Mouse (Mus musculus) hindbrain, embryonic 13.5 days (tissue): ENCODE measurements around the gene Prickle2. TPM values are rescaled to one million over a fixed set of nuclear protein-coding genes. Genes with fewer than 3 reads are reported as not detected.

Source experiments
- ATAC-seq: fragments of 200-750 bp; cut with Nextera tagmentation; 2 replicates; pipeline ENCODE4 v1.8.0; 2017; ENCODE audit warnings: moderate TSS enrichment; ENCODE audit not compliant: low FRiP score
- H3K27ac ChIP-seq: fragments of 300-500 bp; sonication (generic); 2 replicates; pipeline ENCODE4 v1.5.1; 2015; ENCODE audit warnings: inconsistent platforms, mild to moderate bottlenecking, moderate library complexity
- H3K27me3 ChIP-seq: fragments of 300-500 bp; sonication (generic); 2 replicates; pipeline ENCODE4 v1.6.1; 2015; ENCODE audit warnings: mild to moderate bottlenecking, inconsistent platforms
- H3K36me3 ChIP-seq: fragments of 300-500 bp; sonication (generic); 2 replicates; pipeline ENCODE4 v1.6.1; 2015; ENCODE audit warnings: mild to moderate bottlenecking, inconsistent platforms
- H3K4me1 ChIP-seq: fragments of 300-500 bp; sonication (generic); replicated peaks from 2 replicates; pipeline ENCODE4 v1.6.1; 2015; ENCODE audit warnings: inconsistent platforms
- H3K4me2 ChIP-seq: fragments of 300-500 bp; sonication (generic); 2 replicates; pipeline ENCODE4 v1.6.1; 2015; ENCODE audit warnings: inconsistent platforms, mild to moderate bottlenecking, moderate library complexity
- H3K4me3 ChIP-seq: fragments of 300-500 bp; sonication (generic); 2 replicates; pipeline ENCODE4 v1.5.1; 2015; ENCODE audit warnings: mild to moderate bottlenecking, inconsistent platforms
- H3K9ac ChIP-seq: fragments of 300-500 bp; sonication (generic); 2 replicates; pipeline ENCODE4 v1.6.1; 2015; ENCODE audit warnings: mild to moderate bottlenecking, inconsistent platforms
- H3K9me3 ChIP-seq: fragments of 300-500 bp; sonication (generic); 2 replicates; pipeline ENCODE4 v1.6.1; 2016; ENCODE audit warnings: inconsistent platforms
- WGBS: fragments of 180-500 bp; shearing (Covaris S2); methylation state at CpG from one replicate; pipeline ENCODE4 v1.1.7; 2015; 5-methylcytosine and 5-hydroxymethylcytosine counted together
- polyA plus RNA-seq: library from polyadenylated mRNA; unstranded; fragments of >200 nt; fragmentation: Nextera tagmentation; extraction: Ambion mirVana; gene quantifications from 2 replicates; pipeline ENCODE4 v1.2.1, GENCODE M21; 2015

The Prickle2 gene
- polyA plus RNA-seq, 1 experiment from 2014 or later = 14.3 TPM

DNA sequence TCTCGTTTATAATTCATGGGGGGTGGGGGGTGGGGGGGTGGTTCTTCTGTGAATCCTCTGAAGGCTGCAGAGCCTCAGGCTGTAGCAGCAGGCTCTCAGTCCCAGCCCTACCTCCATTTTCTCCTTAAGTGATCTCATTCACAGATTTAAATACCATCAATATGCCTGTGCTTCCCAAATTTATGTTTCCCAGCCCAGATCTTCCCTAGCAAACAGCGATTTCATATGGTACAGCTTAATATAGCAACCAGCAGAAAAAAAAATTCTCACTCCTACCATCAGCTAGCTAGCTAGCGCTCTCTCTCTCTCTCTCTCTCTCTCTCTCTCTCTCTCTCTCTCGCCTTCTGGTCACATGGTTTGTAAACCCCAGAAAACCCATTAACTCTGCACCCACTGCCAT, 42.5 kb downstream of the Prickle2 start:
- Histone ChIP-seq H3K36me3 (no peaks in the 10 kb centered on the region), H3K4me1 (peaks cover 46% of the 10 kb centered on the region), H3K27me3 (no peaks in the 10 kb centered on the region), H3K27ac (peak overlapping the region; percentile 64), H3K4me3 (no peak overlapping the region), H3K9me3 (no peaks in the 10 kb centered on the region), H3K4me2 (no peak overlapping the region), H3K9ac (no peak overlapping the region)
- 0 out of 2 replicates have a peak, but pooled peaks have one; percentile 24 for ATAC-seq
- WGBS = 53% methylated on average over 4 of the region's 4 CpGs

DNA sequence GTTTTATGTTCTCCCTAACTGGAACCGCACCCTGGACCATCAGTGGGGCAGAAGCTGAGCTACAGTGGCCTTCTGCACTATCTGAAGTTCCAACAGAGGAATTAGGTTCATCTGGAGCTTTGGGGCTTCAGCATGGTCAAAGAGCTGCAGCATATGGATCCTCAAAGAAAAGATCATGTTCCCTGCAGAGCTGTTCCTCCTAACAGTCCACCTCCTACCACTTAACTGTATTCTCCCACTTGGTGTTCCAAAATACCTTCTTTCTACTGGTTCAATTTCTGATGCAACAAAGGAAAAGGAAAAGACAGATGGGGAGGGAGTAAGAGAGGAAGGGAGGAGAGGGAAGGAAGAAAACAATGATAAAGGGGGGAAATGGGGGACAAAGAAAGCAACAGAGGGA, 56.9 kb downstream of the Prickle2 start:
- Histone ChIP-seq H3K27ac (peak overlapping the region; percentile 64), H3K27me3 (no peaks in the 10 kb centered on the region), H3K4me1 (peaks cover 11% of the 10 kb centered on the region), H3K4me2 (no peak overlapping the region), H3K36me3 (no peaks in the 10 kb centered on the region), H3K9me3 (no peaks in the 10 kb centered on the region), H3K4me3 (no peak overlapping the region), H3K9ac (no peak overlapping the region)
- no peak for ATAC-seq
- WGBS = 63% methylated on average over 1 of the region's 1 CpGs

DNA sequence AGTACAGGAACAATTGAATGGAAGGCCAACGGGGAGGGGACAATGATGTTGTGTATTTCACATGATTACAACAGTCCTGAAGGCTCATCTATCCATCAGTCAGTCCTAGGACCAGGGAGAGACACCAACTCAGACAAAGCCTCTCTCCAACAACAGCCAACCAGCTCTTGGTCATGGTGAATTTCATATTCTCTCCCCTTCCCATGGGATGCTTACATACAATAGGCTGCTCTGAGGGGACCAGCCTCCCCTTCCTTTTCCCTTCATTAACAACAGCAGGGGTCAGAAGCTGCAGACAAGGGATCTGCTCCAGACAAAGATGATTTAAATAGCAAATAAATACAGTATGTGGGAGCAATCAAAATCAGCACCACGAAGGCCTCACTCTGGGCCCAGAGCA, 57.4 kb downstream of the Prickle2 start:
- Histone ChIP-seq H3K4me2 (no peak overlapping the region), H3K27me3 (no peaks in the 10 kb centered on the region), H3K9ac (no peak overlapping the region), H3K9me3 (no peaks in the 10 kb centered on the region), H3K4me3 (no peak overlapping the region), H3K27ac (peak overlapping the region; percentile 64), H3K36me3 (no peaks in the 10 kb centered on the region), H3K4me1 (peaks cover 11% of the 10 kb centered on the region)
- 10% methylated on average over 2 of the region's 2 CpGs for WGBS
- ATAC-seq = no peak

DNA sequence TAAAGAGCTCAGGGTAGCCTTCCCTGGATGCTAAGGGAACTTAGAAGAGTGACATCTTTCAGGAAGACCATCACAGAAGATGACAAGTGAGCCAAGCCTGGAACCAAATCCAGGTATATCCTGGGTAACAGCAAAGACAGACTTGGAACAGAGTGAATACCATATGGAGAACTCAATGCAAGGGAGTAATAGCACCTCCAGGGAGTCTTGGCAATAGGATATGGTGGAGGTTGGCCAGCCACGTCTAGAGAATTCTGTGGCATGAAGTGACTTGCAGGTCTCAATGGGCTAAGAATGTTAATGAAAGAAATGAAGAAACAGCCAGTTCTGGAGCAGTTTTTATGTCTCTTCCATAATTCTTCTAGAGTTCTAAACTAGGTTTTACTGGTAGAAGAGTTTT, 63.0 kb downstream of the Prickle2 start:
- no peaks in the 10 kb centered on the region for H3K9me3 ChIP-seq
- H3K4me2 ChIP-seq = no peak overlapping the region
- no peak for ATAC-seq
- H3K27ac ChIP-seq = no peak overlapping the region
- no peak overlapping the region for H3K9ac ChIP-seq
- H3K36me3 ChIP-seq = no peaks in the 10 kb centered on the region
- 81% methylated on average over 1 of the region's 1 CpGs for WGBS
- no peak overlapping the region for H3K4me3 ChIP-seq
- H3K27me3 ChIP-seq = no peaks in the 10 kb centered on the region
- 0 out of 2 replicates have a peak, but pooled peaks cover 3% of the 10 kb centered on the region for H3K4me1 ChIP-seq

DNA sequence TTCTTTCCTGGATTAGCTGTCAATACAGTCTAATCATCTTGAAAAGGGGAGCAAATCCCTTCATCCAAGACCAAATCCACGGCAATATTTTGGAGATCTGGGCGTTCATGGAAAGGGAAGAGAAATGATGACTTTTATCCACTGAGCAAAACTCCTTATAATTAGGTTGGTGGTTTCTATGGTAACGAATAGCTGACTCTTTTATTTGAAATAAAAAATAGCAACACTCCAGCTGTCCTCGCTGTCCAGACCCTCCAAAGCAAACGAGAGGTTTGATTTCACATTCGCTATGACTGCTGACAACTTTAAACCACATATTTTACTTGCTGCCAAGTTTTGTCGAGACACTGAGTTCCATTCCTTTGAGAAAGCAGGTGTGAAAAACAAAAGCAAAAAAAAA, 64.0 kb downstream of the Prickle2 start:
- 70% methylated on average over 7 of the region's 7 CpGs for WGBS
- Histone ChIP-seq H3K27me3 (no peaks in the 10 kb centered on the region), H3K4me2 (no peak overlapping the region), H3K27ac (no peak overlapping the region), H3K9me3 (no peaks in the 10 kb centered on the region), H3K4me3 (no peak overlapping the region), H3K4me1 (0 out of 2 replicates have a peak, but pooled peaks cover 3% of the 10 kb centered on the region), H3K9ac (no peak overlapping the region), H3K36me3 (no peaks in the 10 kb centered on the region)
- ATAC-seq = no peak

DNA sequence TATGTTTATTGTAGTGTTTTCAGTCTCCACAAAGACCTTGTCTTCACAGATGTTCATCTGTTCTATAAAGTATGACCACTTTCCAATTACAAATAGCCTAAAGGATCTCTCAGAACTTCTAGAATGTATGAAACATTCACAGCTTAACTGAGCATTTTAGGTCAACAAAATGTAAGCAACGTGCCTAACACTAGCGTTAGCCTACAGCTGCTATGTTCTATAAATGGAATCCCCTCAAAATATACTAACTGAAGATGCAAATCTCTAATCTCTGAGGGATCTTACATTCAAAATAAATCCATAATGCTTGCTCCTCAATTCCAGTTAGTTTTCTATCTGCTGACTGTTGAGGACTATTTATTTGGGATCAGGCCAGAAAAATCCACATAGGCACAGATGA, 65.1 kb downstream of the Prickle2 start:
- Histone ChIP-seq H3K4me3 (no peak overlapping the region), H3K27ac (no peak overlapping the region), H3K4me2 (no peak overlapping the region), H3K27me3 (no peaks in the 10 kb centered on the region), H3K9ac (no peak overlapping the region), H3K4me1 (0 out of 2 replicates have a peak, but pooled peaks cover 3% of the 10 kb centered on the region), H3K9me3 (no peaks in the 10 kb centered on the region), H3K36me3 (no peaks in the 10 kb centered on the region)
- 93% methylated on average over 2 of the region's 2 CpGs for WGBS
- ATAC-seq = no peak

DNA sequence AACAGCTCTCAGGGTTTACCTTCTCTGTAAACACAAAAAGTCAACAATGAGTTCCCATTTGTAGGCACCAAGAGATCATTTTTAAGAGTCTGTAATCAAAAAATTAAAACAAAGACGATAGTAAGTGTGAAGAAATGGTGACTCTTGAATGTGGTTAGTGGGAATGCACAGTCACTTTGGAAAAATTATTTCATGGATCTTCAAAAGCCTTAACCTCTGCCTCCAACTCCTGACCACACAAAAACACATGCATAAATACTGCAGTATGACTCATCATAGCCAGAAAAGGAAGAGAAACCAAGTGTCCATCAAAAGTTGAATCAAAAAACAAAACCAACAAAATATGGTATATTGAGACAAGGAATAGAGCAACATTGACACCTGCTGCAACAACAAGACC, 69.5 kb downstream of the Prickle2 start:
- no peaks in the 10 kb centered on the region for H3K36me3 ChIP-seq
- H3K27me3 ChIP-seq = no peaks in the 10 kb centered on the region
- ATAC-seq = no peak
- H3K4me2 ChIP-seq = no peak overlapping the region
- no peaks in the 10 kb centered on the region for H3K4me1 ChIP-seq
- no peaks in the 10 kb centered on the region for H3K9me3 ChIP-seq
- no peak overlapping the region for H3K9ac ChIP-seq
- H3K4me3 ChIP-seq = no peak overlapping the region
- H3K27ac ChIP-seq = no peak overlapping the region
- WGBS = 87% methylated on average over 1 of the region's 1 CpGs

DNA sequence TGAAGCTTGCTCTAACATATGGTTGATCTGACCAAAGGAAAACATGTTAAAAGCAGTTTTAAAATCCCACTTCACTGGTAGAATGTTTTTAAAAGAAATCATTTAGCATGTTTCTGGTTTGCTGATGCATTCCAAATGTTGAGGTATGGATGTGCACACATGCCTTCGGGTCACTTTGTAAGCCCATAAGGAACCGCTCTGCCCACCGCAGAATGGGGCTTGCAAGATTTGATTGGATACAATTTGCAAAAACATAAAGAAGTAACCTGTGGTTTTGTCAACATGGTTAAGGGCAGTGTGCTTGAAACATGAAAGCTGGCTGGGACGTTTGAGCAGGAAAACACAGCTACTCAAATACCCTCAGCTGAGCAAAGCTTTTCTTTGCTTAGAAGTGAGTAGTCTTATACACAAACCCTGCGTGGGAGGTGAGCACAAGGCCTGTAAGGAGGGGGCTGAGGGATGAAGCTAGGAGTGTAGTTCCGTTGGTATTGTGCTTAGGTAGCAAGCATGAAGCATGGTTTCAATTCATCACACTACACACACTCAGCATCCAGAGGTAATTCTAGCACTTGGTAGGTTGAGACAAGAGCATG, 71.0 kb downstream of the Prickle2 start:
- Histone ChIP-seq H3K4me3 (no peak overlapping the region), H3K27ac (no peak overlapping the region), H3K36me3 (no peaks in the 10 kb centered on the region), H3K9me3 (no peaks in the 10 kb centered on the region), H3K4me1 (no peaks in the 10 kb centered on the region), H3K9ac (no peak overlapping the region), H3K27me3 (no peaks in the 10 kb centered on the region), H3K4me2 (no peak overlapping the region)
- no peak for ATAC-seq
- 77% methylated on average over 6 of the region's 6 CpGs for WGBS

DNA sequence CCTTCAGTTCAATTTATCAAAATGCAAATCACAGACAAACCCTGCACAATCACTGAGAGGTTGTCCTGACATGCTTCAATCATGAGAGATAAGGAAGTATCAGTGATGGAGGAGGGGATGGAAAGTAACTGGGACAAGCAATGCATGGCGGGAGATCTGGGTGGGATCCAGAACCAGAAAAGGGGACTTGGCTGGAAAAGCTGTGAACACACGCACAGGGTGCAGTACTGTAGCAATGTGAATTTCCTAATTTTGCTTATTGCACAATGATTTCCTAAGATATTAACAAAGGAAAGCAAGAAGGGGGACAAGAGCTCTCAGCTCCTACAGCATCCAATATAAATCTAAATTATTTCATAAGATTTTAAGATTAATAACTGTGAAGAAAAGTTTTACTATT, 75.0 kb downstream of the Prickle2 start:
- Histone ChIP-seq H3K4me2 (no peak overlapping the region), H3K27ac (no peak overlapping the region), H3K9ac (no peak overlapping the region), H3K36me3 (no peaks in the 10 kb centered on the region), H3K4me3 (no peak overlapping the region), H3K27me3 (no peaks in the 10 kb centered on the region), H3K4me1 (peaks cover 8% of the 10 kb centered on the region), H3K9me3 (no peaks in the 10 kb centered on the region)
- WGBS = 92% methylated on average over 2 of the region's 2 CpGs
- ATAC-seq = no peak

DNA sequence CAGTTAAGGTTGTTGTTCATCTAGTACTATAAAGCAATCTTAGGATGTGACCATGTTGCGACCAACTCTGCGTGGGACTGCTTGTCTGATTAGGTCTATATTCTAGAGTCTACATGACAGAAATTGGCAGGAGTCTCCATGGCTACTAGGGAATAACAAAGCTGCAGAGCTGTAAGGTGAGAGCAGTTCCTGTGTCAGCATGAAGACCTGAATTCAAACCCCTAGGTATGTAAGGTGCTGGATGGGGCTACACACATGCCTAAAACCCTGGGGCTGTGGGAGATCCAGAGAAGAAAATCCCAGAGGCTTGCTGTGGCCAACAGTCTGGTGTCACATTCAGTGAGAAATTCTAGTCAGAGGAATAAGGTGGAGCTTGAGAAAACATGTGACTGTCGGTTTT, 78.2 kb downstream of the Prickle2 start:
- H3K4me3 ChIP-seq = no peak overlapping the region
- no peak overlapping the region for H3K4me2 ChIP-seq
- H3K9ac ChIP-seq = no peak overlapping the region
- H3K9me3 ChIP-seq = no peaks in the 10 kb centered on the region
- no peaks in the 10 kb centered on the region for H3K36me3 ChIP-seq
- no peaks in the 10 kb centered on the region for H3K27me3 ChIP-seq
- 80% methylated on average over 3 of the region's 3 CpGs for WGBS
- no peak overlapping the region for H3K27ac ChIP-seq
- H3K4me1 ChIP-seq = peaks cover 24% of the 10 kb centered on the region
- ATAC-seq = no peak

DNA sequence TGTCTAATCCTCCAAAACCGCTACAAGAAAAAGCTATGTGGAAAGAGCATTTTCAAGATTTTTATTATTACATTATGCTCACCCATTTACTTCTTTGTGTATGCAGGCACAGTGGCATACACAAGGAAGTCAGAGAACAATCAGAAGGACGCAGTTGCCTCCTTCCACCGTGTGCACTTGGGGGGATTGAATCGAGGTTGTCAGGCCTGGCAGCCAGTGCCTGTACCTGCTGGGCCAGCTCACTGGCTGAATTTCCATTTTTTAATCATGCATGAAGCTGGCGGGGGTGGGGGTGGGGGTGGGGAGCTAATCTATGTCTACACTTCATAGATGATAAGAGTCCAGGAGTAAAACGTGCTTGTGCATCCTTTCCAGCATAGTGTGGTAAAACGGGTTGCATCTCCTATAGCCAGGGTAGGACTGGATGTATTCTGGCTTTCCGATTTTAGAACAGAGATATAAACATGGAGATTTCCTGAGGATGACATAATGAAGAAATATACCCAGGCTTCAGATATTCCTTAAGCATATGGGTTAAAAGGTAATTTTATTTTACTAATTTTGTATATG, 78.8 kb downstream of the Prickle2 start:
- H3K4me2 ChIP-seq = no peak overlapping the region
- peak; percentile 59; the same call in 1 of the 2 replicates for ATAC-seq
- H3K36me3 ChIP-seq = no peaks in the 10 kb centered on the region
- H3K9me3 ChIP-seq = no peaks in the 10 kb centered on the region
- WGBS = 57% methylated on average over 8 of the region's 8 CpGs
- peaks cover 24% of the 10 kb centered on the region for H3K4me1 ChIP-seq
- no peaks in the 10 kb centered on the region for H3K27me3 ChIP-seq
- H3K4me3 ChIP-seq = no peak overlapping the region
- peak overlapping the region; percentile 66 for H3K27ac ChIP-seq
- H3K9ac ChIP-seq = no peak overlapping the region

DNA sequence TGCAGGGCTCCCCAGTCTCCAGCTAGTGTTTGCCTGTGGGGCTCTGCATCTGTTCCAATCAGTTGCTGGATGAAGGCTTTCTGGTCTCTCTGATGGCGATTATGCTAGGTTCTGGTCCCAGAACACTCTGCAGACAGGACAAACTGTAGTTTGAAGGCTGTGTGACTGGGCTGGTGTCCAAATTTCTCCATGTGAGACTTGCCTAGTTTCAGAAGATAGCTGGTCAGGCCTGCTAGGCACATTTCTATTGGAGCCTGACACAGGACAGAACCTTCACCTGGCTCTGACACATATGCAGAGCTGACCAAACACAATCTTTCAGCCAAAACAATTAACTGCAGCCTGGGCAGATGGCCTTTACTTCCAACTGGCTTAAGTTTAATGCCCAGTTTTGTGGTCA, 80.0 kb downstream of the Prickle2 start:
- no peak overlapping the region for H3K9ac ChIP-seq
- H3K27me3 ChIP-seq = no peaks in the 10 kb centered on the region
- H3K9me3 ChIP-seq = no peaks in the 10 kb centered on the region
- H3K4me2 ChIP-seq = no peak overlapping the region
- 67% methylated on average over 1 of the region's 1 CpGs for WGBS
- peaks cover 24% of the 10 kb centered on the region for H3K4me1 ChIP-seq
- no peaks in the 10 kb centered on the region for H3K36me3 ChIP-seq
- no peak for ATAC-seq
- peak overlapping the region; percentile 49 for H3K27ac ChIP-seq
- H3K4me3 ChIP-seq = no peak overlapping the region

DNA sequence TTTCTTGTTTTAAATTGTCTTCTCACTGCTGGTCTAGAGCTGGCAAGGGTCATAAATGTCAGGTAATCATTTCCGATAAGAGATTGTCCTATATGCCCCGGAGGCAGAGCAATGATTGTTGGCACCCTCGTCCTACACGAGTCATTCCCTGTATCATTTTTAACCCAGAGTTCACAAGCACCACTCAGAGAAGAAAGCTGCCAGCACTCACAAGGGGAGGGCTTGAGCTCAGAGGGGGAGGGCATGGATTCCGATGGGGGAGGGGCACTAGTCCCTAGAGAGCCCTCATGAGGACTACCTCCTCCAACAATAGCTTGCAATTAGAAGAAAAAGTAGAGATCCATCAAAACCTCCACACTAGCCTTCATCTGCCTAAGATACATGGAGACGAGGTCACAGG, 81.6 kb downstream of the Prickle2 start:
- H3K9me3 ChIP-seq = no peaks in the 10 kb centered on the region
- no peak overlapping the region for H3K27ac ChIP-seq
- ATAC-seq = no peak
- 68% methylated on average over 6 of the region's 6 CpGs for WGBS
- peaks cover 3% of the 10 kb centered on the region; the same call in 1 of the 2 replicates for H3K36me3 ChIP-seq
- H3K27me3 ChIP-seq = no peaks in the 10 kb centered on the region
- no peak overlapping the region for H3K9ac ChIP-seq
- peaks cover 24% of the 10 kb centered on the region for H3K4me1 ChIP-seq
- H3K4me2 ChIP-seq = no peak overlapping the region
- H3K4me3 ChIP-seq = no peak overlapping the region
